Mouse (Mus musculus) cerebellum, adult 2 months (tissue): Measurements from ENCODE around the gene Nat14.

Experiments used
- CTCF ChIP-seq: fragments of 200-500 bp; IDR thresholded peaks from 2 replicates; pipeline ENCODE4 v1.5.1; 2011; ENCODE audit warnings: low read depth, mild to moderate bottlenecking, control low read depth, low read length, moderate library complexity, borderline replicate concordance; ENCODE audit not compliant: insufficient read depth
- POLR2A ChIP-seq: fragments of 200-500 bp; IDR thresholded peaks from 2 replicates; pipeline ENCODE4 v1.6.1; 2011; ENCODE audit warnings: low read length, control low read depth, borderline replicate concordance; ENCODE audit not compliant: insufficient read depth

- TF ChIP-seq CTCF (no peak), POLR2A (no peak)
Observed at GRCm38 (mm10) chr7:4918681-4919080, 3.1 kb upstream of the Nat14 start.
